Mouse (Mus musculus): ENCODE data around the gene Tdp1. TPM values are rescaled to one million over a fixed set of nuclear protein-coding genes. Genes with fewer than 3 reads are reported as not detected.
"Not testable (repeated sequence)": the region's sequence is repeated elsewhere in the genome, so short reads cannot be mapped to it uniquely, and the experiment has no call there.

Gene Tdp1
- polyA plus RNA-seq, 1 experiment from 2014 or later: 46.7 TPM

DNA sequence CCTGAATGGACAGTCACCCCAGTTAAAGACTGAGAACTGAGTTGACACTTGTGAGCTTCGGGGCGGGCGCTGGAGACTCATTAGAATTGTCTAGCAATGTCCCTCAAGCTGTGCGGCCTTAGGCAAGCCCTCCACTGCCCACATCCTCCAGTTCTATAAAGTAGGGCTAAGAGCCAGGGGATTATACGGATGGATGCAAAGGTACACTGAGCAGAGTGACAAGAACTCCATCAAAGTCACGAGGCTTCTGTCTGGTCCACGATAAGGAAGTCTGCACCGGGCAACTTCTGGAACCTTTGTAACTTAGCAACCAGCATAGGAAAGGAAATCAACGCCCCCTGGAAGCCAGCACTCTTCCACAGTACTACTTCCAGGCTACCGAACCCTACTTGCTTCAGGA is 75.6 kb downstream of the Tdp1 start:
- no peaks in the 10 kb centered on the region for H3K9me3 ChIP-seq (ENCODE audit: control insufficient read depth, low read length)
- H3K27me3 ChIP-seq (replicated peaks; ENCODE audit: control insufficient read depth, insufficient read depth, low read length): peaks cover 5% of the 10 kb centered on the region
- peaks cover 12% of the 10 kb centered on the region for H3K4me1 ChIP-seq (ENCODE audit: control insufficient read depth, insufficient read depth, low read depth, low read length)
- H3K36me3 ChIP-seq (ENCODE audit: control insufficient read depth, insufficient read depth, low read length): no peaks in the 10 kb centered on the region
- H3K27ac ChIP-seq (ENCODE audit: low read depth, low read length): no peak overlapping the region
- ATAC-seq: no peak
- H3K4me3 ChIP-seq (ENCODE audit: low read length): no peak overlapping the region
- no peak overlapping the region for H3K4me2 ChIP-seq (ENCODE audit: low read length)
- H3K9ac ChIP-seq (ENCODE audit: low read depth, low read length): no peak overlapping the region
- WGBS: 23% methylated on average over 10 of the region's 10 CpGs

GRCm38 (mm10) chr12:99960675-99961074 is 76.4 kb downstream of the Tdp1 start:
- ATAC-seq: no peak
- Histone ChIP-seq H3K36me3 (ENCODE audit: control insufficient read depth, insufficient read depth, low read length) (no peaks in the 10 kb centered on the region), H3K9me3 (ENCODE audit: control insufficient read depth, low read length) (no peaks in the 10 kb centered on the region), H3K4me1 (ENCODE audit: control insufficient read depth, insufficient read depth, low read depth, low read length) (peaks cover 13% of the 10 kb centered on the region), H3K4me2 (ENCODE audit: low read length) (no peak overlapping the region), H3K4me3 (ENCODE audit: low read length) (no peak overlapping the region), H3K9ac (ENCODE audit: low read depth, low read length) (no peak overlapping the region), H3K27me3 (replicated peaks; ENCODE audit: control insufficient read depth, insufficient read depth, low read length) (peaks cover 5% of the 10 kb centered on the region), H3K27ac (ENCODE audit: low read depth, low read length) (no peak overlapping the region)
- 91% methylated on average over 7 of the region's 7 CpGs for WGBS

GRCm38 (mm10) chr12:99964301-99965202 is 80.2 kb downstream of the Tdp1 start, which contains the start of gene Kcnk13:
TSS of gene Kcnk13 (plus strand) at chr12:99964499.
- ATAC-seq: peak; percentile 65
- Histone ChIP-seq H3K27ac (ENCODE audit: low read depth, low read length) (no peak within 1 kb of the TSS), H3K9me3 (ENCODE audit: control insufficient read depth, low read length) (no peaks in the 10 kb centered on the region), H3K9ac (ENCODE audit: low read depth, low read length) (peak within 1 kb of the TSS; percentile 73), H3K27me3 (replicated peaks; ENCODE audit: control insufficient read depth, insufficient read depth, low read length) (peaks cover 26% of the 10 kb centered on the region), H3K36me3 (ENCODE audit: control insufficient read depth, insufficient read depth, low read length) (no peaks in the 10 kb centered on the region), H3K4me3 (ENCODE audit: low read length) (peak within 1 kb of the TSS; percentile 58), H3K4me2 (ENCODE audit: low read length) (peak within 1 kb of the TSS; percentile 85), H3K4me1 (ENCODE audit: control insufficient read depth, insufficient read depth, low read depth, low read length) (peaks cover 18% of the 10 kb centered on the region)
- under 1% methylated on average over 39 of the region's 39 CpGs for WGBS

DNA sequence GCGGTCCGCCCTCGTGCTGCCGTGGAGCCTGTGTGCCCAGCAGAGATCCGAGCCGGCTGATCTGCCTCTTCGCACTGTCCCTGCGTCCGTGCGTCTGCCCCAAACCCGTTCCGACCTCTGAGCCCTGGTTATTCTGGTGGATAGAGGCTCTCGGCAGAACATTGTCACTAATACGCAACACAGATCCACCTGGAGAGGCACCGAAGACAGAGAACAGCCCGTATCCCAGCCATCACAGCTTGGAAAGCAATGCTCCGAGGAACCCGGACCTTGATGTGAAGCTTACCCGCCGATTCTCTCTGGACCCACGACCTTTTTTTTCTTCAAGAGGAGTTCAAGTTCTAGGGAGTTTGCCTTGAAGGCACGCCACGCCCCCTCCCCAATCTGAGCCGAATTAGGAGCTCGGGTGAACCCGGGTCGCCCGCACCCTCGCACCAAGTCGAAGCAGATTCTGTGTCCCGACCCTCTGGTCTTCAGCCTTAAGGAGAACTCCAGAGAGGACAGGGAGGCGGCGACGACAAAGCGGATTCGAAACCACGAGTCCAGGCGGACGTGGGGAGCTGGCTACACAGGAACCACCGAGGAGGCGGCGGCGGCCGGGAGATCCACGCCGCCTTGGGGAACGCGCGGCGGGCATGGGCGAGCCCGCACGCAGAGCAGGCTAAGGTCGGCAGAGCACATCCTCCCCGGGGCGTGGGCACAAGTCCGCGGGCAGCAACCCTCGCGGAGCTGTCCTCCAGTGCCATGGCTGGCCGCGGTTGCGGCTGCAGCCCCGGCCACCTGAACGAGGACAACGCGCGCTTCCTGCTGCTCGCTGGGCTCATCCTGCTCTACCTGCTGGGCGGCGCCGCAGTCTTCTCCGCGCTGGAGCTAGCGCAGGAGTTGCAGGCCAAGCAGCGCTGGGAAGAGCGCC is 81.1 kb downstream of the Tdp1 start:
- Histone ChIP-seq H3K4me3 (ENCODE audit: low read length) (peak overlapping the region; percentile 58), H3K4me2 (ENCODE audit: low read length) (peak overlapping the region; percentile 85), H3K9me3 (ENCODE audit: control insufficient read depth, low read length) (no peaks in the 10 kb centered on the region), H3K4me1 (ENCODE audit: control insufficient read depth, insufficient read depth, low read depth, low read length) (peaks cover 14% of the 10 kb centered on the region), H3K27ac (ENCODE audit: low read depth, low read length) (no peak overlapping the region), H3K36me3 (ENCODE audit: control insufficient read depth, insufficient read depth, low read length) (no peaks in the 10 kb centered on the region), H3K9ac (ENCODE audit: low read depth, low read length) (peak overlapping the region; percentile 73), H3K27me3 (replicated peaks; ENCODE audit: control insufficient read depth, insufficient read depth, low read length) (peaks cover 26% of the 10 kb centered on the region)
- WGBS: under 1% methylated on average over 66 of the region's 77 CpGs
- ATAC-seq: peak; percentile 59

DNA sequence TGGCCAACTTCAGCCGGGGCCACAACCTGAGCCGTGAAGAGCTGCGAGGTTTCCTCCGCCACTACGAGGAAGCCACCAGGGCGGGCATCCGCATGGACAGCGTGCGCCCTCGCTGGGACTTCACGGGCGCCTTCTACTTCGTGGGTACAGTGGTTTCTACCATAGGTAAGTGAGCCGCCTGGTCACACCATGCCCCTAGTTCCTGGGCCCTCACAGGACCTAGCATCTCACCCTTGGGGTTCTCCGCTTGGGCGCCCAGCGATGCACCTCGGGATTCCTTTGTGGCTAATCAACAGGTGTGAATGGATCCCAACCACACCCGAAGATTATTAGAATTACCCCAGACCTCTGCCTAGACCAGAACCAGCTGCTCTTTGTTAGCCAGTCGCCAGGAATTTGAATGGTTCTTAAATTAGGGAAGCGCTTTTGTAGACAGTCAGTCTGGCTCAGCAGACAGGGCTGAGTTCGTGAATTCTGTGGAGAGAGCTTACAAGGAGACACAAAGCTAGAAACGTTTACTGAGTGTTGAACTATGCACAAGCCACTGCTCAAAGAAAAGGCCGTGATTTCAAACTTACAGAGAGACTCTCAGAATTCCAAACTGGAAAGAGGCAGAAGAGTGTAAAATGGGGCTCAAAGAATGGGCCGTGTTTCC is 81.9 kb downstream of the Tdp1 start:
- H3K27me3 ChIP-seq (replicated peaks; ENCODE audit: control insufficient read depth, insufficient read depth, low read length): peaks cover 26% of the 10 kb centered on the region
- 5% methylated on average over 25 of the region's 25 CpGs for WGBS
- H3K4me3 ChIP-seq (ENCODE audit: low read length): peak overlapping the region; percentile 58
- H3K4me1 ChIP-seq (ENCODE audit: control insufficient read depth, insufficient read depth, low read depth, low read length): peaks cover 14% of the 10 kb centered on the region
- H3K36me3 ChIP-seq (ENCODE audit: control insufficient read depth, insufficient read depth, low read length): no peaks in the 10 kb centered on the region
- peak; percentile 51; the same call in 1 of the 2 replicates for ATAC-seq
- peak overlapping the region; percentile 85 for H3K4me2 ChIP-seq (ENCODE audit: low read length)
- H3K27ac ChIP-seq (ENCODE audit: low read depth, low read length): no peak overlapping the region
- H3K9ac ChIP-seq (ENCODE audit: low read depth, low read length): peak overlapping the region; percentile 73
- no peaks in the 10 kb centered on the region for H3K9me3 ChIP-seq (ENCODE audit: control insufficient read depth, low read length)

DNA sequence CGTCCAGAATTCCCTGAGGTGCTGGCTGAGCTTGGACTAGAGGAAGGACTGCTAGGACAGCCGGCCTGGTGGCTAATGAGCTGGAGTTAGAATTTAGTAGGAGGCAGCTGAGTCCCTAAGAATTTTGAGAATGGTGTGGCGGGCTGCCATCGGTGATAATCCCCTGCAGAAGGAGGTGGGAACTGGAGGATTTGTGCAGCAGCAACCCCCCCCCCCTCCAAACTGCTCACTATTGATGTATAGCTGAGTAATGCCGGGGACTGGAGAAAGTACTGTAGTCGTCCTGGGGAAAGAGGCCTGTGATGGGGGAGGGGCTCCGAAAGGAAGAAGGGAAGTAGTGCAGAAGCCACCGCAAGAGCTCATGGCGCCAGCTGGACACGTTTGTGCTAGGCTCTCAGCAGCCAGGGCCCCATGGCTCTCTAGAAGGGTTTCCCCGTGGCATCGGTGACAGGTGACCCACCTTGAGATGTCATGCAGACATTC is 82.6 kb downstream of the Tdp1 start:
- no peaks in the 10 kb centered on the region for H3K9me3 ChIP-seq (ENCODE audit: control insufficient read depth, low read length)
- 0 out of 2 replicates have a peak, but pooled peaks have one; percentile 12 for ATAC-seq
- peaks cover 26% of the 10 kb centered on the region for H3K27me3 ChIP-seq (replicated peaks; ENCODE audit: control insufficient read depth, insufficient read depth, low read length)
- H3K36me3 ChIP-seq (ENCODE audit: control insufficient read depth, insufficient read depth, low read length): no peaks in the 10 kb centered on the region
- H3K4me2 ChIP-seq (ENCODE audit: low read length): peak overlapping the region; percentile 17
- WGBS: 10% methylated on average over 12 of the region's 12 CpGs
- no peak overlapping the region for H3K4me3 ChIP-seq (ENCODE audit: low read length)
- H3K4me1 ChIP-seq (ENCODE audit: control insufficient read depth, insufficient read depth, low read depth, low read length): peaks cover 14% of the 10 kb centered on the region
- H3K27ac ChIP-seq (ENCODE audit: low read depth, low read length): no peak overlapping the region
- H3K9ac ChIP-seq (ENCODE audit: low read depth, low read length): no peak overlapping the region

- Histone ChIP-seq H3K4me1 (ENCODE audit: control insufficient read depth, insufficient read depth, low read depth, low read length) (peaks cover 8% of the 10 kb centered on the region), H3K4me2 (ENCODE audit: low read length) (no peak overlapping the region), H3K36me3 (ENCODE audit: control insufficient read depth, insufficient read depth, low read length) (no peaks in the 10 kb centered on the region), H3K4me3 (ENCODE audit: low read length) (no peak overlapping the region), H3K9me3 (ENCODE audit: control insufficient read depth, low read length) (no peaks in the 10 kb centered on the region), H3K27me3 (replicated peaks; ENCODE audit: control insufficient read depth, insufficient read depth, low read length) (peaks cover 20% of the 10 kb centered on the region), H3K27ac (ENCODE audit: low read depth, low read length) (no peak overlapping the region), H3K9ac (ENCODE audit: low read depth, low read length) (no peak overlapping the region)
- WGBS: 67% methylated on average over 4 of the region's 4 CpGs
- ATAC-seq: no peak
Measured at GRCm38 (mm10) chr12:99969906-99970305, 85.6 kb downstream of the Tdp1 start.

GRCm38 (mm10) chr12:99971205-99971894 is 87.0 kb downstream of the Tdp1 start:
- H3K4me1 ChIP-seq (ENCODE audit: control insufficient read depth, insufficient read depth, low read depth, low read length); ATAC-seq; H3K36me3 ChIP-seq (ENCODE audit: control insufficient read depth, insufficient read depth, low read length); H3K4me3 ChIP-seq (ENCODE audit: low read length); H3K9me3 ChIP-seq (ENCODE audit: control insufficient read depth, low read length); H3K4me2 ChIP-seq (ENCODE audit: low read length); H3K27ac ChIP-seq (ENCODE audit: low read depth, low read length); H3K9ac ChIP-seq (ENCODE audit: low read depth, low read length): not testable (repeated sequence)
- peaks cover 17% of the 10 kb centered on the region for H3K27me3 ChIP-seq (replicated peaks; ENCODE audit: control insufficient read depth, insufficient read depth, low read length)
- WGBS: 72% methylated on average over 7 of the region's 7 CpGs

All from hindbrain, embryonic 16.5 days (tissue).